Mouse (Mus musculus) CD4-positive, CD25-positive, alpha-beta regulatory T cell, adult 2 months (primary cell): ENCODE data around the gene Cbx5.
"Not testable (repeated sequence)": the region's sequence is repeated elsewhere in the genome, so short reads cannot be mapped to it uniquely, and the experiment has no call there.

Experiments
- DNase-seq: peaks from one replicate; pipeline ENCODE4 v3.0.0-alpha.2; 2012; ENCODE audit warnings: low read depth, low spot score

Gene Cbx5

GRCm38 (mm10) chr15:103251595-103251994 is 12.0 kb upstream of the Cbx5 start:
- DNase-seq, result no peak

GRCm38 (mm10) chr15:103250195-103250740 is 10.7 kb upstream of the Cbx5 start:
- peak; percentile 69 for DNase-seq

GRCm38 (mm10) chr15:103249511-103249910 is 9.9 kb upstream of the Cbx5 start:
- not testable (repeated sequence) for DNase-seq

GRCm38 (mm10) chr15:103248401-103249313 is 9.0 kb upstream of the Cbx5 start:
- DNase-seq, result no peak

GRCm38 (mm10) chr15:103247782-103248400 is 8.3 kb upstream of the Cbx5 start:
- DNase-seq, result no peak

GRCm38 (mm10) chr15:103247078-103247781 is 7.6 kb upstream of the Cbx5 start:
- no peak for DNase-seq

GRCm38 (mm10) chr15:103245616-103246015 is 6.0 kb upstream of the Cbx5 start:
- no peak for DNase-seq

GRCm38 (mm10) chr15:103242885-103243284 is 3.3 kb upstream of the Cbx5 start:
- no peak for DNase-seq

- peak; percentile 22 for DNase-seq
These were observed 1.7 kb upstream of the Cbx5 start for GRCm38 (mm10) chr15:103241071-103242018.

- DNase-seq, result peak; percentile 97
These were observed 778 bp upstream of the Cbx5 start, which contains the start of gene Hnrnpa1 for GRCm38 (mm10) chr15:103240160-103241028. Gene Hnrnpa1, plus strand, starts transcription at chr15:103240432.

GRCm38 (mm10) chr15:103239130-103239684 is 409 bp downstream of the Cbx5 start:
- DNase-seq, result peak; percentile 95

GRCm38 (mm10) chr15:103237295-103237694 is 2.3 kb downstream of the Cbx5 start:
- DNase-seq, result no peak

- no peak for DNase-seq
These were observed 6.5 kb downstream of the Cbx5 start for GRCm38 (mm10) chr15:103233119-103233518.

- no peak for DNase-seq
These were observed 10.7 kb downstream of the Cbx5 start for GRCm38 (mm10) chr15:103228904-103229303.

GRCm38 (mm10) chr15:103227572-103227971 is 12.0 kb downstream of the Cbx5 start:
- no peak for DNase-seq

- no peak for DNase-seq
These were observed 12.6 kb downstream of the Cbx5 start for GRCm38 (mm10) chr15:103227022-103227421.

- no peak for DNase-seq
These were observed 15.5 kb downstream of the Cbx5 start for GRCm38 (mm10) chr15:103224161-103224560.

- no peak for DNase-seq
These were observed 18.2 kb downstream of the Cbx5 start for GRCm38 (mm10) chr15:103221386-103221785.

GRCm38 (mm10) chr15:103220785-103221184 is 18.8 kb downstream of the Cbx5 start:
- no peak for DNase-seq
